Mouse (Mus musculus) embryonic fibroblast, embryonic 13.5 days (primary cell): ENCODE measurements at regions not wholly inside any gene's neighbourhood (a gene's known extent, or its start where the extent isn't known, plus 50 kb on each side); places are given as distances from the start of the nearest gene placed in this dataset.

Experiments
- CTCF ChIP-seq: IDR thresholded peaks from 2 replicates; pipeline ENCODE4 v1.5.1; 2011; ENCODE audit warnings: mild to moderate bottlenecking, control low read depth, low read length, moderate library complexity, borderline replicate concordance; ENCODE audit not compliant: insufficient read depth
- POLR2A ChIP-seq: IDR thresholded peaks from 2 replicates; pipeline ENCODE4 v1.6.1; 2011; ENCODE audit warnings: low read depth, mild to moderate bottlenecking, control low read depth, low read length, moderate library complexity

GRCm38 (mm10) chr13:70369647-70370046 lies 267.8 kb downstream of the Ice1 start:
- TF ChIP-seq CTCF (no peak), POLR2A (no peak)
